Mouse (Mus musculus): ENCODE results near the gene Asb15. TPM values are rescaled to one million over a fixed set of nuclear protein-coding genes. Genes with fewer than 3 reads are reported as not detected.

Asb15 gene
- polyA plus RNA-seq, 1 experiment from 2014 or later: not detected

GRCm38 (mm10) chr6:24605631-24606030, 77.7 kb downstream of the Asb15 start:
- Histone ChIP-seq H3K4me3 (ENCODE audit: low read depth, low read length) (no peak overlapping the region), H3K27ac (replicated peaks; ENCODE audit: low read depth, low read length) (no peak overlapping the region), H3K9ac (ENCODE audit: low read length) (no peak overlapping the region), H3K4me1 (ENCODE audit: control insufficient read depth, insufficient read depth, low read length) (no peaks in the 10 kb centered on the region), H3K4me2 (ENCODE audit: low read depth, severe bottlenecking) (no peak overlapping the region), H3K36me3 (ENCODE audit: control insufficient read depth, insufficient read depth, low read length) (no peaks in the 10 kb centered on the region), H3K9me3 (ENCODE audit: control insufficient read depth, low read length) (no peaks in the 10 kb centered on the region), H3K27me3 (ENCODE audit: control insufficient read depth, insufficient read depth, low read length) (no peaks in the 10 kb centered on the region)
- DNase-seq (ENCODE audit: low spot score) (no peak), ATAC-seq (ENCODE audit: insufficient number of reproducible peaks, low FRiP score, low TSS enrichment, low read depth) (no peak)
- WGBS: 92% methylated on average over 8 of the region's 8 CpGs

GRCm38 (mm10) chr6:24606512-24606911, 78.6 kb downstream of the Asb15 start:
- H3K9ac ChIP-seq (ENCODE audit: low read length): no peak overlapping the region
- H3K4me1 ChIP-seq (ENCODE audit: control insufficient read depth, insufficient read depth, low read length): no peaks in the 10 kb centered on the region
- no peak for ATAC-seq (ENCODE audit: insufficient number of reproducible peaks, low FRiP score, low TSS enrichment, low read depth)
- H3K36me3 ChIP-seq (ENCODE audit: control insufficient read depth, insufficient read depth, low read length): no peaks in the 10 kb centered on the region
- DNase-seq (ENCODE audit: low spot score): no peak
- no peak overlapping the region for H3K4me2 ChIP-seq (ENCODE audit: low read depth, severe bottlenecking)
- H3K27me3 ChIP-seq (ENCODE audit: control insufficient read depth, insufficient read depth, low read length): no peaks in the 10 kb centered on the region
- H3K9me3 ChIP-seq (ENCODE audit: control insufficient read depth, low read length): no peaks in the 10 kb centered on the region
- H3K27ac ChIP-seq (replicated peaks; ENCODE audit: low read depth, low read length): no peak overlapping the region
- 75% methylated on average over 10 of the region's 10 CpGs for WGBS
- H3K4me3 ChIP-seq (ENCODE audit: low read depth, low read length): no peak overlapping the region

- 84% methylated on average over 15 of the region's 15 CpGs for WGBS
- Histone ChIP-seq H3K27me3 (ENCODE audit: control insufficient read depth, insufficient read depth, low read length) (no peaks in the 10 kb centered on the region), H3K4me1 (ENCODE audit: control insufficient read depth, insufficient read depth, low read length) (no peaks in the 10 kb centered on the region), H3K4me3 (ENCODE audit: low read depth, low read length) (no peak overlapping the region), H3K9ac (ENCODE audit: low read length) (no peak overlapping the region), H3K36me3 (ENCODE audit: control insufficient read depth, insufficient read depth, low read length) (no peaks in the 10 kb centered on the region), H3K9me3 (ENCODE audit: control insufficient read depth, low read length) (no peaks in the 10 kb centered on the region), H3K27ac (replicated peaks; ENCODE audit: low read depth, low read length) (no peak overlapping the region), H3K4me2 (ENCODE audit: low read depth, severe bottlenecking) (no peak overlapping the region)
- DNase-seq (ENCODE audit: low spot score) (no peak), ATAC-seq (ENCODE audit: insufficient number of reproducible peaks, low FRiP score, low TSS enrichment, low read depth) (no peak; the same call in 1 of the 2 replicates)
These were observed 79.6 kb downstream of the Asb15 start for GRCm38 (mm10) chr6:24607531-24607930.

GRCm38 (mm10) chr6:24608129-24608528, 80.2 kb downstream of the Asb15 start:
- ATAC-seq (ENCODE audit: insufficient number of reproducible peaks, low FRiP score, low TSS enrichment, low read depth) (no peak), DNase-seq (ENCODE audit: low spot score) (no peak)
- Histone ChIP-seq H3K27me3 (ENCODE audit: control insufficient read depth, insufficient read depth, low read length) (no peaks in the 10 kb centered on the region), H3K27ac (replicated peaks; ENCODE audit: low read depth, low read length) (no peak overlapping the region), H3K4me3 (ENCODE audit: low read depth, low read length) (no peak overlapping the region), H3K9ac (ENCODE audit: low read length) (no peak overlapping the region), H3K4me1 (ENCODE audit: control insufficient read depth, insufficient read depth, low read length) (no peaks in the 10 kb centered on the region), H3K9me3 (ENCODE audit: control insufficient read depth, low read length) (no peaks in the 10 kb centered on the region), H3K4me2 (ENCODE audit: low read depth, severe bottlenecking) (no peak overlapping the region), H3K36me3 (ENCODE audit: control insufficient read depth, insufficient read depth, low read length) (no peaks in the 10 kb centered on the region; the same call in 1 of the 2 replicates)
- WGBS: 77% methylated on average over 4 of the region's 4 CpGs

- DNase-seq (ENCODE audit: low spot score): no peak
- Histone ChIP-seq H3K4me2 (ENCODE audit: low read depth, severe bottlenecking) (no peak overlapping the region), H3K4me3 (ENCODE audit: low read depth, low read length) (no peak overlapping the region), H3K9me3 (ENCODE audit: control insufficient read depth, low read length) (no peaks in the 10 kb centered on the region), H3K27me3 (ENCODE audit: control insufficient read depth, insufficient read depth, low read length) (no peaks in the 10 kb centered on the region), H3K27ac (replicated peaks; ENCODE audit: low read depth, low read length) (no peak overlapping the region), H3K9ac (ENCODE audit: low read length) (no peak overlapping the region), H3K36me3 (ENCODE audit: control insufficient read depth, insufficient read depth, low read length) (peaks cover 2% of the 10 kb centered on the region; the same call in 1 of the 2 replicates), H3K4me1 (ENCODE audit: control insufficient read depth, insufficient read depth, low read length) (no peaks in the 10 kb centered on the region)
- ATAC-seq (ENCODE audit: insufficient number of reproducible peaks, low FRiP score, low TSS enrichment, low read depth): no peak
- 91% methylated on average over 3 of the region's 3 CpGs for WGBS
These were observed 80.7 kb downstream of the Asb15 start for GRCm38 (mm10) chr6:24608682-24609081.

GRCm38 (mm10) chr6:24609531-24609930, 81.6 kb downstream of the Asb15 start:
- ATAC-seq (ENCODE audit: insufficient number of reproducible peaks, low FRiP score, low TSS enrichment, low read depth): no peak
- H3K9me3 ChIP-seq (ENCODE audit: control insufficient read depth, low read length): no peaks in the 10 kb centered on the region

GRCm38 (mm10) chr6:24610358-24610757, 82.4 kb downstream of the Asb15 start:
- H3K27ac ChIP-seq (replicated peaks; ENCODE audit: low read depth, low read length): no peak overlapping the region
- peaks cover 4% of the 10 kb centered on the region; the same call in 1 of the 2 replicates for H3K36me3 ChIP-seq (ENCODE audit: control insufficient read depth, insufficient read depth, low read length)
- WGBS: 91% methylated on average over 4 of the region's 4 CpGs
- no peak overlapping the region for H3K9ac ChIP-seq (ENCODE audit: low read length)
- ATAC-seq (ENCODE audit: insufficient number of reproducible peaks, low FRiP score, low TSS enrichment, low read depth): no peak
- H3K4me2 ChIP-seq (ENCODE audit: low read depth, severe bottlenecking): no peak overlapping the region
- no peaks in the 10 kb centered on the region for H3K27me3 ChIP-seq (ENCODE audit: control insufficient read depth, insufficient read depth, low read length)
- H3K4me1 ChIP-seq (ENCODE audit: control insufficient read depth, insufficient read depth, low read length): no peaks in the 10 kb centered on the region
- DNase-seq (ENCODE audit: low spot score): no peak
- no peak overlapping the region for H3K4me3 ChIP-seq (ENCODE audit: low read depth, low read length)
- no peaks in the 10 kb centered on the region for H3K9me3 ChIP-seq (ENCODE audit: control insufficient read depth, low read length)

More at GRCm38 (mm10) chr6:24609531-24609930, 81.6 kb downstream of the Asb15 start:
- Histone ChIP-seq H3K27me3 (ENCODE audit: control insufficient read depth, insufficient read depth, low read length) (no peaks in the 10 kb centered on the region), H3K9ac (ENCODE audit: low read length) (no peak overlapping the region), H3K4me1 (ENCODE audit: control insufficient read depth, insufficient read depth, low read length) (no peaks in the 10 kb centered on the region), H3K27ac (replicated peaks; ENCODE audit: low read depth, low read length) (no peak overlapping the region), H3K36me3 (ENCODE audit: control insufficient read depth, insufficient read depth, low read length) (peaks cover 4% of the 10 kb centered on the region; the same call in 1 of the 2 replicates), H3K4me3 (ENCODE audit: low read depth, low read length) (no peak overlapping the region), H3K4me2 (ENCODE audit: low read depth, severe bottlenecking) (no peak overlapping the region)
- DNase-seq (ENCODE audit: low spot score): no peak
- WGBS: 67% methylated on average over 4 of the region's 4 CpGs

- Histone ChIP-seq H3K27me3 (ENCODE audit: control insufficient read depth, insufficient read depth, low read length) (no peaks in the 10 kb centered on the region), H3K36me3 (ENCODE audit: control insufficient read depth, insufficient read depth, low read length) (peaks cover 4% of the 10 kb centered on the region; the same call in 1 of the 2 replicates), H3K9ac (ENCODE audit: low read length) (no peak overlapping the region), H3K4me3 (ENCODE audit: low read depth, low read length) (no peak overlapping the region), H3K4me2 (ENCODE audit: low read depth, severe bottlenecking) (no peak overlapping the region), H3K27ac (replicated peaks; ENCODE audit: low read depth, low read length) (no peak overlapping the region), H3K4me1 (ENCODE audit: control insufficient read depth, insufficient read depth, low read length) (no peaks in the 10 kb centered on the region), H3K9me3 (ENCODE audit: control insufficient read depth, low read length) (no peaks in the 10 kb centered on the region)
- ATAC-seq (ENCODE audit: insufficient number of reproducible peaks, low FRiP score, low TSS enrichment, low read depth): no peak
- DNase-seq (ENCODE audit: low spot score): no peak
- WGBS: 89% methylated on average over 7 of the region's 7 CpGs
These were observed 84.3 kb downstream of the Asb15 start for GRCm38 (mm10) chr6:24612074-24612755.

- Histone ChIP-seq H3K4me2 (ENCODE audit: low read depth, severe bottlenecking) (no peak overlapping the region), H3K9ac (ENCODE audit: low read length) (no peak overlapping the region), H3K36me3 (ENCODE audit: control insufficient read depth, insufficient read depth, low read length) (peaks cover 4% of the 10 kb centered on the region; the same call in 1 of the 2 replicates), H3K4me3 (ENCODE audit: low read depth, low read length) (no peak overlapping the region), H3K27ac (replicated peaks; ENCODE audit: low read depth, low read length) (no peak overlapping the region), H3K27me3 (ENCODE audit: control insufficient read depth, insufficient read depth, low read length) (no peaks in the 10 kb centered on the region), H3K9me3 (ENCODE audit: control insufficient read depth, low read length) (no peaks in the 10 kb centered on the region), H3K4me1 (ENCODE audit: control insufficient read depth, insufficient read depth, low read length) (no peaks in the 10 kb centered on the region)
- WGBS: 95% methylated on average over 6 of the region's 6 CpGs
- no peak for DNase-seq (ENCODE audit: low spot score)
- ATAC-seq (ENCODE audit: insufficient number of reproducible peaks, low FRiP score, low TSS enrichment, low read depth): no peak
These were observed 85.4 kb downstream of the Asb15 start for GRCm38 (mm10) chr6:24613346-24613745.
